Mouse (Mus musculus) heart, postnatal 10 days (tissue): ENCODE measurements around the gene Sf3a2. TPM values are rescaled to one million over a fixed set of nuclear protein-coding genes. Genes with fewer than 3 reads are reported as not detected.

Source experiments
- DNase-seq, 2 experiments: peaks; one replicate each; pipeline ENCODE4 v3.0.0; 2021
- intact Hi-C: fragments of 180-260 bp; cut with DNase I; formaldehyde crosslinking; loops from one replicate; pipeline ENCODE4 v1.15.1; 2025
- total RNA-seq, 2 experiments: library from RNA; stranded (reverse); gene quantifications; 2 replicates each; pipeline ENCODE4 v1.2.3; 2021

Sf3a2 gene
- 10 to 100 TPM; 36.8 to 41.4 TPM for total RNA-seq

- intact Hi-C loops, result loop anchor here (5.0 kb wide), 1 partner anchor 379 kb away; the partner anchor contains the start of gene Eef2
- DNase-seq, result peak; percentile 96 to 97
Measured at GRCm38 (mm10) chr10:80798150-80799006, at the start of gene Sf3a2, which contains the start of gene Plekhj1. Gene Sf3a2, plus strand, starts transcription at chr10:80798198. Gene Plekhj1, minus strand, starts transcription at chr10:80798626.

GRCm38 (mm10) chr10:80748609-80749008 is 49.4 kb upstream of the Sf3a2 start:
- DNase-seq, result peak; percentile 77 to 89
- intact Hi-C loops, result loop anchor here (2.0 to 5.0 kb wide), 2 partner anchors 59 to 68 kb away; partner anchors contain the start of gene Amh

GRCm38 (mm10) chr10:80751188-80751832 is 46.7 kb upstream of the Sf3a2 start:
- intact Hi-C loops, result no loop called here
- DNase-seq, result peak; percentile 89 to 93

GRCm38 (mm10) chr10:80752079-80752625 is 45.8 kb upstream of the Sf3a2 start:
- intact Hi-C loops, result no loop called here
- peak; percentile 90 to 92 for DNase-seq

GRCm38 (mm10) chr10:80754594-80755290 is 43.3 kb upstream of the Sf3a2 start, which contains the start of gene Dot1l:
Gene Dot1l, plus strand, starts transcription at chr10:80755206.
- peak; percentile 99 for DNase-seq
- intact Hi-C loops, result no loop called here

GRCm38 (mm10) chr10:80755291-80756015 is 42.5 kb upstream of the Sf3a2 start:
- DNase-seq, result no peak
- intact Hi-C loops, result no loop called here

- intact Hi-C loops, result no loop called here
- DNase-seq, result peak; percentile 41 to 56
Measured at GRCm38 (mm10) chr10:80756099-80756498, 41.9 kb upstream of the Sf3a2 start.

- intact Hi-C loops, result no loop called here
Measured at GRCm38 (mm10) chr10:80756509-80756908, 41.5 kb upstream of the Sf3a2 start.

GRCm38 (mm10) chr10:80756967-80757366 is 41.0 kb upstream of the Sf3a2 start:
- DNase-seq, result peak; percentile 21 to 38
- intact Hi-C loops, result loop anchor here (1.0 kb wide), 1 partner anchor 17 kb away; no protein-coding TSS in a partner anchor

More at GRCm38 (mm10) chr10:80756509-80756908, 41.5 kb upstream of the Sf3a2 start:
- no peak for DNase-seq

- intact Hi-C loops, result loop anchor here (1.0 kb wide), 1 partner anchor 17 kb away; no protein-coding TSS in a partner anchor
- peak; percentile 93 to 94 for DNase-seq
Measured at GRCm38 (mm10) chr10:80757717-80758116, 40.3 kb upstream of the Sf3a2 start.

- intact Hi-C loops, result no loop called here
- peak; percentile 24 to 57 for DNase-seq
Measured at GRCm38 (mm10) chr10:80758651-80759050, 39.3 kb upstream of the Sf3a2 start.

- intact Hi-C loops, result no loop called here
- no peak for DNase-seq
Measured at GRCm38 (mm10) chr10:80760596-80761524, 37.1 kb upstream of the Sf3a2 start.

GRCm38 (mm10) chr10:80761821-80762220 is 36.2 kb upstream of the Sf3a2 start:
- intact Hi-C loops, result no loop called here
- DNase-seq, result no peak

GRCm38 (mm10) chr10:80763502-80763901 is 34.5 kb upstream of the Sf3a2 start:
- intact Hi-C loops, result no loop called here
- no peak for DNase-seq

GRCm38 (mm10) chr10:80765746-80766145 is 32.3 kb upstream of the Sf3a2 start:
- intact Hi-C loops, result no loop called here

GRCm38 (mm10) chr10:80766161-80766815 is 31.7 kb upstream of the Sf3a2 start:
- DNase-seq, result peak; percentile 31 to 40
- intact Hi-C loops, result no loop called here

More at GRCm38 (mm10) chr10:80765746-80766145, 32.3 kb upstream of the Sf3a2 start:
- DNase-seq, result no peak

GRCm38 (mm10) chr10:80768365-80768764 is 29.6 kb upstream of the Sf3a2 start:
- intact Hi-C loops, result no loop called here
- no peak for DNase-seq

GRCm38 (mm10) chr10:80773816-80774215 is 24.2 kb upstream of the Sf3a2 start:
- intact Hi-C loops, result loop anchor here (1.0 kb wide), 2 partner anchors 17 to 27 kb away; no protein-coding TSS in a partner anchor

More at GRCm38 (mm10) chr10:80773816-80774215, 24.2 kb upstream of the Sf3a2 start:
- no peak for DNase-seq
